Mouse (Mus musculus) stomach, embryonic 16.5 days (tissue): ENCODE measurements around the gene Nxt2. TPM values are rescaled to one million over a fixed set of nuclear protein-coding genes. Genes with fewer than 3 reads are reported as not detected.

Experiments used
- ATAC-seq: fragments of 200-750 bp; cut with Nextera tagmentation; 2 replicates; pipeline ENCODE4 v1.8.0; 2017; ENCODE audit warnings: moderate number of reproducible peaks, moderate TSS enrichment; ENCODE audit not compliant: insufficient read depth, low FRiP score
- H3K27ac ChIP-seq: fragments of 300-500 bp; sonication (generic); 2 replicates; pipeline ENCODE4 v1.5.1; 2014; ENCODE audit warnings: low read length
- H3K27me3 ChIP-seq: fragments of 300-500 bp; sonication (generic); 2 replicates; pipeline ENCODE4 v1.6.1; 2014; ENCODE audit warnings: low read length, control low read depth, mixed read lengths; ENCODE audit not compliant: control insufficient read depth, insufficient read depth
- H3K36me3 ChIP-seq: fragments of 300-500 bp; sonication (generic); 2 replicates; pipeline ENCODE4 v1.6.1; 2014; ENCODE audit warnings: low read length; ENCODE audit not compliant: control insufficient read depth, insufficient read depth
- H3K4me1 ChIP-seq: fragments of 300-500 bp; sonication (generic); 2 replicates; pipeline ENCODE4 v1.6.1; 2014; ENCODE audit warnings: low read length, control low read depth, mixed read lengths; ENCODE audit not compliant: control insufficient read depth, insufficient read depth
- H3K4me2 ChIP-seq: fragments of 300-500 bp; sonication (generic); 2 replicates; pipeline ENCODE4 v1.6.1; 2014; ENCODE audit warnings: low read depth, low read length, mixed read lengths
- H3K4me3 ChIP-seq: fragments of 300-500 bp; sonication (generic); replicated peaks from 2 replicates; pipeline ENCODE4 v1.5.1; 2014; ENCODE audit warnings: mild to moderate bottlenecking, low read length
- H3K9ac ChIP-seq: fragments of 300-500 bp; sonication (generic); 2 replicates; pipeline ENCODE4 v1.6.1; 2014; ENCODE audit warnings: low read length
- H3K9me3 ChIP-seq: fragments of 300-500 bp; sonication (generic); replicated peaks from 2 replicates; pipeline ENCODE4 v1.6.1; 2016; ENCODE audit warnings: low read length, control low read depth; ENCODE audit not compliant: control insufficient read depth
- WGBS: fragments of 180-500 bp; shearing (Covaris S2); extraction: QIAGEN DNeasy Blood & Tissue Kit; methylation state at CpG from one replicate; pipeline ENCODE4 v1.1.7; 2014; 5-methylcytosine and 5-hydroxymethylcytosine counted together
- polyA plus RNA-seq: library from polyadenylated mRNA; unstranded; fragments of >200 nt; fragmentation: Nextera tagmentation; extraction: Ambion mirVana; gene quantifications from 2 replicates; pipeline ENCODE4 v1.2.1, GENCODE M21; 2015

The Nxt2 gene
- polyA plus RNA-seq, 1 experiment from 2014 or later = 25.7 TPM

GRCm38 (mm10) chrX:142276573-142276972 lies 50.0 kb downstream of the Nxt2 start:
- H3K27me3 ChIP-seq = peaks cover 9% of the 10 kb centered on the region; the same call in 1 of the 2 replicates
- WGBS = 26% methylated on average over 3 of the region's 3 CpGs
- H3K4me2 ChIP-seq = no peak overlapping the region
- no peak overlapping the region for H3K4me3 ChIP-seq
- H3K27ac ChIP-seq = no peak overlapping the region
- no peak for ATAC-seq
- H3K9ac ChIP-seq = no peak overlapping the region
- H3K36me3 ChIP-seq = no peaks in the 10 kb centered on the region
- H3K9me3 ChIP-seq = no peaks in the 10 kb centered on the region
- no peaks in the 10 kb centered on the region for H3K4me1 ChIP-seq

DNA sequence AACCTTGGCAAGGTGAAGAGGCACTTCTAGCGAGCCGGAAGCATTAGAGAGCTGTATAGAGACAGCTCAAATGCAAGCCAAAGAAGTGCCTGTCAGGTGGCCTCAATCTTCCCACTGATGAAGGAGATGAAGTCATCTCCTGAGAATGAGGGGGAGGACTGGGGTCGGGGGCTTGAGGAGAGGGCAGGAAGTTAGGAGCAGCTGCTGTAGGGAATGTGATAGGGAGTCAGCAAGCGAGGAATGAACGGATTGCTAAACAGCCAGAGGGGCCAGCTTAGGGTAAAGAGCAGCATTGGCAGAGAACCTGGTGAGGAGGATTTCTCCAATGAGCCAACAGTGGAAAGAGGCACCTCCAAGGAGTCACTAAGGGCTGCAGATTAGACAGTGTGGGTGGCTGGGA lies 59.3 kb downstream of the Nxt2 start:
- WGBS = 52% methylated on average over 5 of the region's 5 CpGs
- no peak overlapping the region for H3K4me3 ChIP-seq
- H3K36me3 ChIP-seq = no peaks in the 10 kb centered on the region
- H3K4me2 ChIP-seq = no peak overlapping the region
- no peak for ATAC-seq
- H3K27me3 ChIP-seq = no peaks in the 10 kb centered on the region; the same call in 1 of the 2 replicates
- no peaks in the 10 kb centered on the region for H3K9me3 ChIP-seq
- H3K9ac ChIP-seq = no peak overlapping the region
- no peak overlapping the region for H3K27ac ChIP-seq
- no peaks in the 10 kb centered on the region for H3K4me1 ChIP-seq

Other genes starting within 250 kb of the Nxt2 start
- gene Gucy2f, start 29.8 kb upstream of the Nxt2 start, polyA plus RNA-seq = 0.03 and 0.05 TPM in 2 replicates
- gene Kcne1l, start 79.5 kb downstream of the Nxt2 start, polyA plus RNA-seq = 30.8 and 34.1 TPM in 2 replicates
- gene Acsl4, start 163.8 kb downstream of the Nxt2 start, polyA plus RNA-seq = 13.8 and 14.6 TPM in 2 replicates